Mouse (Mus musculus) cerebellum, adult 11 months (tissue): ENCODE measurements around the gene Apbb1.

Source experiments
- DNase-seq: peaks from one replicate; pipeline ENCODE4 v3.0.0; 2022

The Apbb1 gene

DNA sequence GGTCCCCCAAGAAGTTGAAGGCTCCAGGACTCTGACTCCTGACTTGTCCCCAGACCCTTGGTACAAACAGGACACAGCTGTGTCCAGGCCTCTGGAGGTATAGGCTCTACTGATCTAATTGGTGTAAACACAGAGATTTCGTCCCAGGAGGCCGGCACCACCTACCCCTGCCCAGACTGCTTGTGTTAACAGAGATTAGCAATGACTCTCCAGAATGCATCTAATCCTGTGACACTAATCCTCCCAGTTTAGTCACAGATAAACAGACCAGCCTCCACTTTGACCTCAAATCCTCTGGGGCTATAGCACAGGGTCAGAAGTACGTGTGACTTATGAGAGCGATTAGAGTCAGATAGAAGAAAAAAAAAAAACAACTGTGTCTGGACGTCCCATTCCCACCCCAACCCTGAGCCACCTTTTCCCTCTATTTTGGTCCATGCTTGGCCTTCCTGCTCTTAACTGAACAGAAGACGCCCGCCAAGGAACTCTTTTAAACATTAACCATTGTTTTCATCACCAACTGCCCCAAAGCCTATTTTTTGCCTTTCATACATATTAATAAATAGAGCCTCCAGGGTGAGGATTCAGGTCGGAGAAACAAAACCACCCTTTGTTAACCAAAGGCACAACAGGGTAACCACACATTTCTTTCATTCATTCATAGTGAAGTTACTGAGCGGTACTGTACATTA, 64.6 kb downstream of the Apbb1 start:
- DNase-seq = no peak

DNA sequence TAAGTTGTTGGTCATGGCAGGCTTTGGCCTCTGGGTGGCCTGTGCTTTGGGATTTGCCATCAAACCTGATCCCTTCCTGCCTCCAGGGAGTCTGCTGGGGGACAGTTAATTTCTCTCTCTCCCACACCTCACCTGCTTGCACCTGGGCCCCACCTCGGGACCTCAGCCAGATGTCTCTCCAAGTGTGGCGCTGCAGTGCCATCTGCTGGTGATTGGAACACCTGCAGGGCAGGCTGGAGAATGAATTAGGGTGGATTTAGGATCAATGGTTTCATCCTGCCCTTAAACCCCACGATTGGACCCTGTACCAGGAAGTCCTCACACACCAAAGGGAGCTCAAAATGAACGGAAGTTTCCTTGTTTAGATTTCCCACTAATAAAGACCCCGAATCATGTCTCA, 66.3 kb downstream of the Apbb1 start:
- DNase-seq = peak; percentile 43

DNA sequence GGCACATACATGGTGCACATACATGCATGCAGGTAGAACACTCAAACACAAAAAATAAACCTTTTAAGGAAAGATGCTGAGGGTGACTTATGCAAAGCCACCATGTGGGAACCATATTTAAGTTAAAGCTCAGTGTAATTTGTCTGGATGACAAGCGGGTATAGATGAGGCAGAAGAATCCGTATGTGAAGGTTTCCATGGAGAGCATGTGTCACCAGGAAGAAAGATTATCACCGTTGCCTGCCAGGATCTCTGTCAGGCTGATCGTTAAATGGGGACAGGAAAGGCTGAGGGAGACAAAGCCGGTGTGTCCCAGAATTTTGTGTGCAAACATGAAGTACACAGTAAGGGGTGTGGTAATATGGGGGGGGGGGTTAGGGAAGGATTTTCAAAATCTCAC, 66.9 kb downstream of the Apbb1 start:
- no peak for DNase-seq

DNA sequence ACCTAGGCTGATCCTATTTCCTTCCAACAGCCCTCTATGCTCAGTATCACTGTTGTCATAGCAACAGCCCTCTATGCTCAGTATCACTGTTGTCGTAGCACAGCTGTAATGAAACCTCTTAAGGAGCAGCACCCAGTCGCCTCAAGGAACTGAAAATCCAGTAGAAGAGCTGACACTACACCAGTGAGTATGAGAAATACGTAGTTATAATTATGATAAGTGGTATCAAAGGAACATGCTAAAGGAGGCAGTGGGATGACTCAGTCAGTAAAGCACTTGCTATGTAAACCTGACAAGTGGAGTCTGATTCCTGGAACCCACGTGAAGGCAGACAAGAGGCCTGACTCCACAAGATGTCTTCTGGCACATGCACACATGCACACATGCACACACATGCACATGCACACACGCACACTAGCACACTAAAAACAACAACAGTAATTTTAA, 67.6 kb downstream of the Apbb1 start:
- DNase-seq = no peak

DNA sequence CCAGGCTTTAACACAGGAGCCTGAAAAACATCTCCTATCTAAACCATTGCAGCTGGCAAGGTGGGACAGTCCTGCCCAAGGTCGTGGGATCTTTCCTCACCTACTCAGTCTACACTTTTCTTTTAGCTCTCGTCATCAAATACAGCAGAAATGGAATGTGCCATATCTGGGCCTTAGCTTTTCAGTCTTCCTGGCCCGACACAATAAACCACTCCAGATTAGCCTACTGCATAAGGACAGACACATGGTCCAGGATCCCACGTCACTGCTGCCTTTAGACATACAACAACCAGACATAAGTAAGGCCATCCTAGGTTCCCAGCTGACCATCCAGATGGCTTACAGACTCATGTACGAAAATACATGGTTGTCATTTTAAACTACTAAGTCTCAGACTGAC, 71.3 kb downstream of the Apbb1 start:
- no peak for DNase-seq
